Mouse (Mus musculus) mammary gland, adult 2 months (tissue): ENCODE data around the gene Gm498. TPM values are rescaled to one million over a fixed set of nuclear protein-coding genes. Genes with fewer than 3 reads are reported as not detected.

ENCODE experiments used
- polyA plus RNA-seq: library from polyadenylated mRNA; depleted of rRNA; stranded (reverse); fragments of >200 nt; gene quantifications from 2 replicates; pipeline ENCODE4 v1.2.3, GENCODE M21; 2012; ENCODE audit warnings: low replicate concordance; rRNA removed

The Gm498 gene
- not detected in 2 replicates for polyA plus RNA-seq

DNA sequence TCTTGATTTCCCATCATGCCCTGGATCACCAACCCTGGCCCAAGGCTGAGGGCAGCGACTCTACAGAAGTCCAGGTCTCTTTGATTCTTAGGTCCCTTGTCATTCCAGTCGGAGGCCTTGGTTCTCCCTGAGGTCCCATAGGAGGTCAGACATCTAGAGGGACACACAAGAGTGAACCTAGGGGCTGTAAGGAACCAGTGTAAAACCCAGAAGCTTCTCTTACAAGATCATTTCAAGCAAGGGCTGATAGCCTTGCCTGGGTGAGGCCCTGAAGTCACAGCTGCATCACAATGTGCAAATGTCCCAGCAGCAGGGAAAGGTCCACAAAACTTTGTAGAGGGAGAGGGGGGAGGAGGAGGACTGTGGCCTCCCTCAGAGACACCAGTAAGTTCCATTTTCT is at the start of gene Gm498:
Gene Gm498, plus strand, starts transcription at position 301 of the 400 bp plus-strand sequence.

DNA sequence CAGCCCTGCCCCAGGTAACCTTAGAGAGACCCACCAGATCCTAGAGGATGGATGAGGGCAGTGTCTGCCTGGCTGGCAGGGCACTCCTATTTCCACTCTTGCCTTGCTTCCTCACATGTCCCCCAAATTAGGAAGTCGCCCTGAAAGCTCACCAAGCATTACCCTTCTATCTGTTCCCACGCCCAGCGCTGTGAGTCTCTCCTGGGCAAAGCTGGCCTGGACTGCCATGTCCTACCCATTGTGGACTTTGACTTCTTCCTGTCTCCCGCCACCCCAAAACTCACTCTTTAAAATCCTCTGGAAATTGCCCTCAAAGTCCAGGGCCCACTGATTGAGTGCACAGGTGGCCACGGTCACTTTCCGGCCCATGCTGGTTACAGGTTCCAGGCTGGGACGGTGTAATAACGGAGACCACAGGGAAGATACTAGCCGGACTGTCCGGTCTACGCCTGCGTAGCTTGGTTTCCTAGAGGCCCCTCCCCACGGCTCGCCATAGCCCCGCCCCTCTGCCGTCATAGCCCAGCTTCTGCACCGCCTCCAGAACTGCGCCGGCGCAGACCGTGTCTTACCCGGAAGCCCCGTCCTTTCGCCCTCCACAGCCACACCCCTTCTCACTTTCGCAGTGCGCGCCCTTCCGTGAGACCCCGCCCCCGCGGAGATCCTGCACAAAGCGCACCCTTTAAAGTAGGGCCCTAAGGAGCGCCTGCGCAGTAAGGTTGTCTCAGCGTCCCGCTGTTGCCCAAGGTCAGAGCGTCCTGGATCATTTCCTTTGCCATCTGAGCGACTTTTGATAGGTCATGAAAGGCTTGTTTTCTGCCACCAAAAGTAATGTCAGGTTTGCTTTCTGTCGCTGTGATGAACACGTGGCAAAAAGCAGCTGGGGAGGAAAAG is 44.0 kb upstream of the Gm498 start, which contains the start of the genes Nadsyn1 and Dhcr7:
Gene Nadsyn1, minus strand, starts transcription at position 475 of the 891 bp plus-strand sequence.
Gene Dhcr7, plus strand, starts transcription at position 771 of the 891 bp plus-strand sequence.

Other genes starting within 250 kb of the Gm498 start
- 1.9 and 3.2 TPM in 2 replicates for gene Tnfrsf26, start 238.1 kb upstream of the Gm498 start, polyA plus RNA-seq
- gene Tnfrsf22, start 217.2 kb upstream of the Gm498 start, polyA plus RNA-seq, result 7.2 and 11.7 TPM in 2 replicates
- 4.9 and 20.3 TPM in 2 replicates for gene Tnfrsf23, start 181.0 kb upstream of the Gm498 start, polyA plus RNA-seq
- 53.3 and 62.2 TPM in 2 replicates for gene Osbpl5, start 109.9 kb upstream of the Gm498 start, polyA plus RNA-seq
- gene Mrgprg, start 99.8 kb upstream of the Gm498 start, polyA plus RNA-seq, result 8.0 and 20.9 TPM in 2 replicates
- gene Mrgpre, start 82.3 kb upstream of the Gm498 start, polyA plus RNA-seq, result 3.9 and 6.4 TPM in 2 replicates
- gene Nadsyn1, start 44.0 kb upstream of the Gm498 start, polyA plus RNA-seq, result 12.9 and 14.7 TPM in 2 replicates
- gene Dhcr7, start 43.7 kb upstream of the Gm498 start, polyA plus RNA-seq, result 93.1 and 118 TPM in 2 replicates
- 0.59 and 0.98 TPM in 2 replicates for gene Shank2, start 135.1 kb downstream of the Gm498 start, polyA plus RNA-seq